Mouse (Mus musculus) hindbrain, postnatal 0 days (tissue): ENCODE results near the gene Clpb. TPM values are rescaled to one million over a fixed set of nuclear protein-coding genes. Genes with fewer than 3 reads are reported as not detected.

Experiments
- ATAC-seq: fragments of 200-750 bp; cut with Nextera tagmentation; 2 replicates; pipeline ENCODE4 v1.8.0; 2017; ENCODE audit warnings: mild to moderate bottlenecking, moderate TSS enrichment, moderate library complexity
- DNase-seq: peaks from one replicate; pipeline ENCODE4 v3.0.0-alpha.2; 2015; ENCODE audit warnings: low spot score
- H3K27ac ChIP-seq: fragments of 300-500 bp; sonication (generic); 2 replicates; pipeline ENCODE4 v1.5.1; 2014; ENCODE audit warnings: mild to moderate bottlenecking
- H3K27me3 ChIP-seq: fragments of 300-500 bp; sonication (generic); 2 replicates; pipeline ENCODE4 v1.6.1; 2014; ENCODE audit warnings: low read length, mixed read lengths; ENCODE audit not compliant: insufficient read depth
- H3K36me3 ChIP-seq: fragments of 300-500 bp; sonication (generic); 2 replicates; pipeline ENCODE4 v1.6.1; 2014; ENCODE audit warnings: low read length, mixed read lengths; ENCODE audit not compliant: insufficient read depth
- H3K4me1 ChIP-seq: fragments of 300-500 bp; sonication (generic); 2 replicates; pipeline ENCODE4 v1.6.1; 2014; ENCODE audit warnings: antibody characterized with exemption, low read length, mixed read lengths; ENCODE audit not compliant: insufficient read depth
- H3K4me2 ChIP-seq: fragments of 300-500 bp; sonication (generic); 2 replicates; pipeline ENCODE4 v1.6.1; 2014; ENCODE audit warnings: low read depth, mild to moderate bottlenecking, low read length, moderate library complexity, mixed read lengths
- H3K4me3 ChIP-seq: fragments of 300-500 bp; sonication (generic); 2 replicates; pipeline ENCODE4 v1.5.1; 2014; ENCODE audit warnings: low read length
- H3K9ac ChIP-seq: fragments of 300-500 bp; sonication (generic); replicated peaks from 2 replicates; pipeline ENCODE4 v1.6.1; 2014; ENCODE audit warnings: mild to moderate bottlenecking, low read length, moderate library complexity, mixed read lengths
- H3K9me3 ChIP-seq: fragments of 300-500 bp; sonication (generic); 2 replicates; pipeline ENCODE4 v1.6.1; 2016; ENCODE audit warnings: low read length, mixed read lengths
- CTCF ChIP-seq: IDR thresholded peaks from 2 replicates; pipeline ENCODE4 v1.5.1; 2016; ENCODE audit warnings: antibody characterized with exemption, control low read depth, low read depth
- WGBS: fragments of 180-500 bp; shearing (Covaris S2); extraction: QIAGEN DNeasy Blood & Tissue Kit; methylation state at CpG from one replicate; pipeline ENCODE4 v1.1.7; 2014; 5-methylcytosine and 5-hydroxymethylcytosine counted together
- polyA plus RNA-seq: library from polyadenylated mRNA; unstranded; fragments of >200 nt; fragmentation: Nextera tagmentation; extraction: Ambion mirVana; gene quantifications from 2 replicates; pipeline ENCODE4 v1.2.1, GENCODE M21; 2015
- total RNA-seq: library from RNA; depleted of rRNA; stranded (reverse); fragments of >200 nt; gene quantifications from 2 replicates; pipeline ENCODE4 v1.2.3, GENCODE M21; 2014; rRNA removed

The Clpb gene
- total and polyA plus RNA-seq, 2 experiments from 2014 or later = 36.6 to 67.4 TPM

- no peak for ATAC-seq
- no peak overlapping the region for H3K9ac ChIP-seq
- H3K9me3 ChIP-seq = no peaks in the 10 kb centered on the region
- WGBS = 58% methylated on average over 3 of the region's 3 CpGs
- H3K4me1 ChIP-seq = no peaks in the 10 kb centered on the region
- no peak for TF ChIP-seq CTCF
- H3K36me3 ChIP-seq = peaks cover 4% of the 10 kb centered on the region
- DNase-seq = no peak
- peak overlapping the region; percentile 99 for H3K4me2 ChIP-seq
- no peak overlapping the region for H3K4me3 ChIP-seq
- no peaks in the 10 kb centered on the region; the same call in 1 of the 2 replicates for H3K27me3 ChIP-seq
- no peak overlapping the region for H3K27ac ChIP-seq
Observed at GRCm38 (mm10) chr7:101834903-101835302, 171.5 kb downstream of the Clpb start.

- H3K4me2 ChIP-seq = peak overlapping the region; percentile 99
- H3K9ac ChIP-seq = peak overlapping the region; percentile 70; the same call in 1 of the 2 replicates
- H3K4me3 ChIP-seq = peak overlapping the region; percentile 67
- H3K4me1 ChIP-seq = no peaks in the 10 kb centered on the region
- no peaks in the 10 kb centered on the region for H3K9me3 ChIP-seq
- H3K27ac ChIP-seq = peak overlapping the region; percentile 89; the same call in 1 of the 2 replicates
- 51% methylated on average over 5 of the region's 5 CpGs for WGBS
- TF ChIP-seq CTCF = peak; percentile 35; the same call in 1 of the 2 replicates
- H3K27me3 ChIP-seq = no peaks in the 10 kb centered on the region; the same call in 1 of the 2 replicates
- peaks cover 4% of the 10 kb centered on the region for H3K36me3 ChIP-seq
- ATAC-seq (no peak), DNase-seq (no peak)
Observed at GRCm38 (mm10) chr7:101835457-101836109, 172.2 kb downstream of the Clpb start.

GRCm38 (mm10) chr7:101836271-101837153, 173.1 kb downstream of the Clpb start:
- H3K27me3 ChIP-seq = no peaks in the 10 kb centered on the region; the same call in 1 of the 2 replicates
- H3K27ac ChIP-seq = peak overlapping the region; percentile 89
- under 1% methylated on average over 63 of the region's 63 CpGs for WGBS
- H3K4me3 ChIP-seq = peak overlapping the region; percentile 67
- peaks cover 2% of the 10 kb centered on the region; the same call in 1 of the 2 replicates for H3K36me3 ChIP-seq
- H3K4me2 ChIP-seq = peak overlapping the region; percentile 99
- peak overlapping the region; percentile 70 for H3K9ac ChIP-seq
- TF ChIP-seq CTCF = no peak
- ATAC-seq = peak; percentile 70
- no peaks in the 10 kb centered on the region for H3K4me1 ChIP-seq
- H3K9me3 ChIP-seq = no peaks in the 10 kb centered on the region
- DNase-seq = peak; percentile 73

- no peak for TF ChIP-seq CTCF
- peak; percentile 11; the same call in 1 of the 2 replicates for ATAC-seq
- no peaks in the 10 kb centered on the region; the same call in 1 of the 2 replicates for H3K27me3 ChIP-seq
- H3K27ac ChIP-seq = peak overlapping the region; percentile 89
- WGBS = under 1% methylated on average over 20 of the region's 20 CpGs
- no peaks in the 10 kb centered on the region for H3K36me3 ChIP-seq
- no peaks in the 10 kb centered on the region for H3K9me3 ChIP-seq
- DNase-seq = no peak
- no peaks in the 10 kb centered on the region for H3K4me1 ChIP-seq
- H3K4me3 ChIP-seq = peak overlapping the region; percentile 67
- peak overlapping the region; percentile 99 for H3K4me2 ChIP-seq
- H3K9ac ChIP-seq = peak overlapping the region; percentile 70
Observed at GRCm38 (mm10) chr7:101837154-101837605, 173.7 kb downstream of the Clpb start.

GRCm38 (mm10) chr7:101837606-101838471, 174.4 kb downstream of the Clpb start, which contains the start of gene Inppl1:
TSS of gene Inppl1 (minus strand) at chr7:101838229.
- peak; percentile 44; the same call in 1 of the 2 replicates for TF ChIP-seq CTCF
- no peaks in the 10 kb centered on the region; the same call in 1 of the 2 replicates for H3K27me3 ChIP-seq
- peak; percentile 65 for ATAC-seq

GRCm38 (mm10) chr7:101844186-101844585, 180.8 kb downstream of the Clpb start:
- 80% methylated on average over 6 of the region's 6 CpGs for WGBS
- Histone ChIP-seq H3K4me3 (no peak overlapping the region), H3K4me2 (no peak overlapping the region), H3K27me3 (no peaks in the 10 kb centered on the region), H3K4me1 (no peaks in the 10 kb centered on the region), H3K36me3 (no peaks in the 10 kb centered on the region), H3K9ac (no peak overlapping the region), H3K9me3 (no peaks in the 10 kb centered on the region), H3K27ac (no peak overlapping the region)
- ATAC-seq = no peak
- no peak for TF ChIP-seq CTCF
- no peak for DNase-seq

More at GRCm38 (mm10) chr7:101837606-101838471, 174.4 kb downstream of the Clpb start, which contains the start of gene Inppl1:
- H3K9me3 ChIP-seq = no peaks in the 10 kb centered on the region
- no peaks in the 10 kb centered on the region for H3K36me3 ChIP-seq
- H3K4me2 ChIP-seq = peak within 1 kb of the TSS; percentile 99
- H3K4me3 ChIP-seq = peak within 1 kb of the TSS; percentile 67
- H3K4me1 ChIP-seq = no peaks in the 10 kb centered on the region
- peak within 1 kb of the TSS; percentile 89 for H3K27ac ChIP-seq
- WGBS = under 1% methylated on average over 64 of the region's 64 CpGs
- DNase-seq = peak; percentile 82
- peak within 1 kb of the TSS; percentile 70 for H3K9ac ChIP-seq

Other genes with a start within 250 kb of the Clpb start
- gene Pde2a, start 241.9 kb upstream of the Clpb start, total RNA-seq = 54.4 and 55.8 TPM in 2 replicates
- gene Pde2a, start 241.9 kb upstream of the Clpb start, polyA plus RNA-seq = 26.7 and 27.1 TPM in 2 replicates
- gene Art2b, start 78.0 kb upstream of the Clpb start, total RNA-seq = not detected in 2 replicates
- not detected in 2 replicates for gene Art2b, start 78.0 kb upstream of the Clpb start, polyA plus RNA-seq
- 3.7 and 4.5 TPM in 2 replicates for gene Phox2a, start 154.7 kb downstream of the Clpb start, total RNA-seq
- 2.0 and 2.1 TPM in 2 replicates for gene Phox2a, start 154.7 kb downstream of the Clpb start, polyA plus RNA-seq
- 28.2 and 30.0 TPM in 2 replicates for gene Inppl1, start 174.6 kb downstream of the Clpb start, total RNA-seq
- gene Inppl1, start 174.6 kb downstream of the Clpb start, polyA plus RNA-seq = 10.3 and 14.3 TPM in 2 replicates
- 1.8 and 7.1 TPM in 2 replicates for gene Folr2, start 193.6 kb downstream of the Clpb start, total RNA-seq
- 2.2 and 2.3 TPM in 2 replicates for gene Folr2, start 193.6 kb downstream of the Clpb start, polyA plus RNA-seq
- gene Anapc15, start 200.1 kb downstream of the Clpb start, total RNA-seq = 49.3 and 59.8 TPM in 2 replicates
- gene Anapc15, start 200.1 kb downstream of the Clpb start, polyA plus RNA-seq = 65.1 and 67.3 TPM in 2 replicates
- 19.3 and 28.8 TPM in 2 replicates for gene Folr1, start 207.2 kb downstream of the Clpb start, total RNA-seq
- 78.5 and 93.8 TPM in 2 replicates for gene Folr1, start 207.2 kb downstream of the Clpb start, polyA plus RNA-seq
- gene Lamtor1, start 242.3 kb downstream of the Clpb start, total RNA-seq = 130 and 156 TPM in 2 replicates
- gene Lamtor1, start 242.3 kb downstream of the Clpb start, polyA plus RNA-seq = 167 and 181 TPM in 2 replicates
- gene Tomt, start 242.7 kb downstream of the Clpb start, total RNA-seq = 0.52 TPM in 1 of 2 replicates, not detected in the other
- 0.16 and 0.49 TPM in 2 replicates for gene Tomt, start 242.7 kb downstream of the Clpb start, polyA plus RNA-seq